Mouse (Mus musculus) erythroblast, adult 5-6 weeks (primary cell): ENCODE data around the gene Ssr1. TPM values are rescaled to one million over a fixed set of nuclear protein-coding genes. Genes with fewer than 3 reads are reported as not detected.

Experiments
- ATAC-seq: replicated peaks from 2 replicates; pipeline ENCODE4 v1.8.0; 2016; ENCODE audit warnings: moderate number of reproducible peaks, mild to moderate bottlenecking, moderate TSS enrichment, inconsistent platforms; ENCODE audit not compliant: poor library complexity, low FRiP score, severe bottlenecking
- total RNA-seq, 2 experiments: library from RNA; stranded (forward) in 1 of 2; stranded (reverse) in 1 of 2; fragments of 150-400 nt in 1 of 2; fragments of 200-764, 138-1000 nt in 1 of 2; gene quantifications; 2 replicates each; pipeline versions ENCODE4 v1.2.3 to v1.2.4; 2015 to 2017; ENCODE audit warnings: low replicate concordance in 2 of 2

Ssr1 gene
- total RNA-seq, 2 experiments from 2014 or later = 44.4 to 46.7 TPM

DNA sequence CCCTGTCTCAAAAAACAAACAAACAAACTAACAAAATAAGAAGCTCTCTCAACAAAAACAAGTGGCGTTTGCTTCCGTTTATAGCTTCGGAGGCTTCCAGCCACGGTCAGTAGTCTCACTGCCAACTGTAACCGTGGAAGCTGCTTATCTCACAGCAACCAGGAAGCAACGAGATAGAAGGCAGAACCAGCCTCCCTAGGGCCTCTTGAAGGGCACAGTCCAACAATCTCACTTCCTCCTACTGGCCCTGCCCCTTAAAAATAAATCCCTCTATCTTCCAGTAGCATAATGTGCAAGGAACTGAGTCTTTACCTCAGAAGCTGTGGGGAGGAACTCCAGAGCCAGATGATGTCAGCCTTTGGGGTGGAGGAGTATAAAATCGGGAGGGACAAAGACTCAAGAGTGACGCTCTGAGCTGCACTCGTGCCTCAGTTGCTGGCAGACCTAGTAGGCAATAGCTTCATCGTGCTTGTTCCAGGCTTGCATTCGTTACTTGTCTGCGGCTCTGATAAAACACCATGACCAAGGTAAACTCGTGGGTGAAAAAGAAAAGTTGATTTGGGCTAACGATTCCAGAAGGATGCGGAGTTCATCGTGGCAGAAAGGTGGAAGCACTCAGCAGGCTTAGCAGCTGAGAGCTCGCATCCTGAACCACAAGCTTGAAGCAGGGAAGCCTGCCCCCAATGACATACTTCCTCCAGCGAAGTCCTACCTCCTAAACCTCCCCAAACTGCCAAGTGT is 35.3 kb downstream of the Ssr1 start:
- peak; percentile 51; the same call in 1 of the 2 replicates for ATAC-seq

- no peak for ATAC-seq
These were observed 39.7 kb downstream of the Ssr1 start for GRCm38 (mm10) chr13:37954318-37954717.

GRCm38 (mm10) chr13:37952981-37953380 is 41.0 kb downstream of the Ssr1 start:
- ATAC-seq = no peak

DNA sequence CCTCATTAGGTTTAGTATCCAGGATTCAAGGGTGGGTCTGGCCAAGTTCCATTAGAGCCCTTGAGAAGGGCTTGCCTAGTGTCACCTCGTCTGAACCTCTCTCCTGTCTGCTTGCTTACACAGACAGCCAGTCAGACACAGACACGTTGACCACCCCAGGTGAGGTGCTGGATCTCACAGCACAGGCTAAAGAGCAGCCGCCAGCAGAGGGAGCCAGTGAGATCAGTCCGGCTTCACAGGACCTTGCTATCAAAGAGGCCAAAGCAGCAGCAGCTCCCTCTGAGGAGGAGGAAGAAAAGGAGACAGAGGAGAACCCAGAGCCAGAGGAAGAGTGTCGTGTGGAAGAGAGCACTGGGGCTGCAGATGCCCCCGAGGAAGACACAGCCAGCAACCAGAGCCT is 47.3 kb downstream of the Ssr1 start:
- ATAC-seq = peak; percentile 73

- ATAC-seq = no peak
These were observed 48.6 kb downstream of the Ssr1 start for GRCm38 (mm10) chr13:37945392-37945791.

DNA sequence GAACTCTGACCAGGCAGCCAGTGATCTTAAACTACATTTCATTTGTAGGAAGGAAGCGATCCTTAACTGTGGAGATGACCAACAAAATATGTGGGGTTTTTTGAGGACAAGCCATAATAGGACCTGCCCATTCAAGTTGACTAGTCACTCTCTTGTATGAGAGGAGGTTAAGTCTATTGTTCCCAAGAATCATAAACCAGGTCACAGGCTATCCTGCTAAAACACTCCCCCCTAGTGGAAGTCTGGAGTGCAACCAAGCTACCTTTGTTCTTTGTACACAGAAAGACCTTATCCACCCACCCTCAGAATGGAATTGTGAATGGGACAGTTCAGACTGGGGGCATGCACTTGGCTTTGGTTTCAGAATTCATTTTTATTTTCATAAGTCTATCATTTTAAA is 49.7 kb downstream of the Ssr1 start:
- ATAC-seq = no peak

DNA sequence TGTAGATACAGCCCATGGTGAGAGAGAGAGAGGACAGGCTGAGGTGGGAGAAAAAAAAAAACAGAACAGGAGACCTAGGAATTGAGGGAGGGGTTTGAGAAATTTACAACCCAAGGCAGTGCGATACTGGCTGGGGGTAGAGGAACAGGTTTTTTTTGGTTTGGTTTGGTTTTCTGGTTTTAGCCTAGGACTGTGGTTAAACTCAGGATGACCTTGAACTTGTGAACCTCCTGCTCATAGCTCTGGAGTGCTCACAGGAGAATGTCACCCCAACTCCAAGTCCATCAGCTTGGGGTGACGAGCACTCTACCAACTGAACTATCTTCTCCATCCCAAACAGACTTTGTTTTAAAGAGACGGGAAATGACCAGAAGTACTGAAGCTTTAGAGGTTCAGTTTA is 50.6 kb downstream of the Ssr1 start:
- no peak for ATAC-seq

DNA sequence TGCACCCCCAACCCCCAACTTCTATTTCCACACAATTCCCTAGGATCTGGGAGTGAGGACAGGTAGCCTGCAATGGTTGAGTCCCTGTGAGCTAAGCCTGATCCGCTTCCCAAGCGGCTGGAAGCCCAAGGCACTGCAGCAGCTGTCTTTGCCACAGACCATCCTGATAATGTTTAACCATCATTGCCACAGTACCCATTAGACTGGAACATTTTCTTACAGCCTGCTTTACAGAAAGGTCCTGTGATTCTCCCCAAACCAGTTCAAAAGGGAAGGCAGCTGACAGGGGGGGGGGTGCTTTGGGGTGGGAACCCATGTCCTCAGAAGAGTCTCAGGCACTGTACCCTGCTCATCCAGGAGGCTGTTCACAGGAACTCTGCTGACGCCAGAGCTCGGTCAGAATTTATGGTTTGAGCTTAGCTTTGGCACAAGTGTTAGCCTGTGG is 51.1 kb downstream of the Ssr1 start:
- ATAC-seq = no peak

DNA sequence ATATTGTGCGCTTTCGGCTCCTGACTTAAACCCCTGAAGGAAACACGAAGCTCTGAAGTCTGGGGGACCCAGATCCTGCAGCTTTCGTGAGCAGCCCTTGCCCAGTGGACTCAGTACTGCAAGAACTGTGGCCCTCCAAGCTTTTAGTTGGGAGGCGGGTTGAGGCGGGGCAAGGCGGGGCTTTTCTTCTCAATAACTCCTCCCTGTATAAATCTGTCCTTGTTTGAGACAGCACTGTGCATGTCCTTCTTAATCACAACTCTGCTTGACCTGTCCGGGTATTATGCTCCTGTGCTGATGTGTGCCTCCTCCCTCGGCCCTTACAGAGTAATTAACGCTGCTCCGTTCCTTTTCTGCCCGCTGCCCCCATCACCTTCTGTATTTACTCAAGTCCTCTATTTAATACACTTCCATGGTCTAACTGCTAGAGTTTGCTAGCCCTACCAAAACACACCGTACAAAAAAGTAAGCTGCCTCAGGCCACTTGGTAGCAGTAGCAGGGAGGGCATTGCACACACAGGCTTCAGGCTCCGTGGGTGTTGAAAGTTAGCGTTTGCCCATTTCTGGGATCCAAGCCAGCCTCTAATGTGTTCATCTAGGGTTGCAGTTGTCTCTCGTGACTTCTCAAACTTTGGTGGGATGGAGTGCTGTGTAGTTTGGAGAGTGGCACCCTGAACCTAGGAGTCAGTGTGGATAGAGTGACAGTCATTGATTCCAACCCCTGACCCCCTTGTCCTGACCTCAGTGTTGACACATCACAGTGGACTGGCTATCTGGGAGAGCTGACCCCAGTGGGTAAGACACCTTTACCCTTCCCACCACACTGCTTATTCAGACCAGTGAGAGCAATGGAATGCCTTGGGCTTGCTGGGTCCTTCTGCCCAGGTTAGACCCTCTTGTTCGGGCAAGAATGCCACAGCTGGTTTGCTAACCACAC is 51.8 kb downstream of the Ssr1 start:
- ATAC-seq = no peak

DNA sequence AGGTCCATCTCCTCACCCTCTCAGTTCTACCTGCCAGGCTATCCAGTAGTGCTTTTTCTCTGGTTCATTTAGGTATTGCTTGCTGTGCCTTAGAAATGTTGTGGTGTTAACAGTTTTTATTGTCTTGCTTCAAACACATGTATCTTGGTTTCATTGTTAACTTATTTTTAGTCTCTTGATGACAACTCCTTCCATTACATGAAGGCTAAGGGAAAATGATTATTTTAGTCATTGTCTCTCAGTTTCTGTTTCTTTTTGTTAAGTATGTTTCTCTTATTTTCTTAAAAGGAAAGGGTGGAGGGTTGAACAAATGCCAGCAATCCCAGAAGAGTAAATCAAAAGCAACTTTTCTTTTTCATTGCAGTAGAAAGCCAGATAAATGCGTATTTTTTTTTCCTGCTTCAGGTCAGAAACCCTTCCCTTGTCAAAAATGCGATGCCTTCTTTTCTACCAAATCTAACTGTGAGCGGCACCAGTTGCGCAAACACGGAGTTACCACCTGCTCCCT is 52.8 kb downstream of the Ssr1 start:
- no peak for ATAC-seq

GRCm38 (mm10) chr13:37940649-37941048 is 53.4 kb downstream of the Ssr1 start:
- no peak for ATAC-seq

DNA sequence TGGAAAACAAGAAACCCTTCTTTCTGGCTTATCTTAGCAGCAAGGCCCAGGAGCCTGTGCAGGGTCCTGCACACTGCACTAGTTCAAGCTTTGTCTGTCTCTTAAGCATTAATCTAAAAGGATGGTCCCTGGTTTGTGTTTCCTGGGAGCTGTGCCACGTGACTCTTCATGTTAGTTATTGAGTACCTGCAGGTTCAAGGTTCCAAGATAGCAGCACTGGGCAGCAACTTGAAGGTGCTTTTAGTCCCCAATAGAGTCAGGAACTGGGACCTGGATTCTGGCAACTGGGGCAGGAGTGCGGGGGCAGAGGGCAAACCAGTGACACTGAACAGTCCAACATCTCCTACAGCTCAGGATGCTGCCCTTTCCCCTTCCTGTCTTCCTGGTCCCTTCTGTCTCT is 53.9 kb downstream of the Ssr1 start:
- ATAC-seq = no peak

DNA sequence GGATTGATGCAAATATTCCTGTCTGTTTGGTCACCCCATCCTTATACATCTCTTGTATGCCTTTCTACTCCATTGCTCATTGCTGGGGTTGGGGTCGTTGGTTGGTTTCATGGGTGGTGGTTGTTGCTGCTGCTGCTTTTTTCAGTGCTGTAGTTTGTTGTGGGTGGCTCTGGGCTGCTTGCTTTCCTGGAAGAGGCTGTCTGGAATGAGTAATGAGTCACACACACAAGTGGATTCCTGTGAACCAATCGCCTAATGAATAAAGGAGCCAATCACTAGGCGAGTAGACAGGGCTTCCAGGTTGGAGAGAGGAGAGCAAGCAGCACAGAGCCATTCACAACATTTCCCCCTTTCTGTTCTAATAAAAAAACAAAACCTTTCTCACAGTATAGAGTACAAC is 57.7 kb downstream of the Ssr1 start:
- ATAC-seq = no peak

DNA sequence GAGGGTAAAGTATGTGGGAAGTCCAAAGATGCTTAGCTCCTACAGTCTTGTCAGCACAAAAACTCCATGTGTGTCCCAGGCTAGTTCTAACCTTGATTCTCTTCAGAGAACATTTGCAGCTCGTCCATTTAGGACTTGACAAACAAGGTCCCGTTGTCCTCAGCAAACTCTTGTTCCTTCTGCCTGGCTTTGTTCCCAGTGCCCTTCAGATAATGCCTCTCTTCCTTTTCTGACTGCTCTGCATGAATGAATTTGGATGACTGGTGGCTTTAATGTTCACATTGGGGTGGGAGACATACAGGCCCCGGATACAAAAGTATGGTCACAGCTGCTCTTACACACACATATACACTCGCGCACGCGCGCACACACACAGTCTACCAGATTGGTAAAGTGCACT is 59.1 kb downstream of the Ssr1 start:
- ATAC-seq = no peak

DNA sequence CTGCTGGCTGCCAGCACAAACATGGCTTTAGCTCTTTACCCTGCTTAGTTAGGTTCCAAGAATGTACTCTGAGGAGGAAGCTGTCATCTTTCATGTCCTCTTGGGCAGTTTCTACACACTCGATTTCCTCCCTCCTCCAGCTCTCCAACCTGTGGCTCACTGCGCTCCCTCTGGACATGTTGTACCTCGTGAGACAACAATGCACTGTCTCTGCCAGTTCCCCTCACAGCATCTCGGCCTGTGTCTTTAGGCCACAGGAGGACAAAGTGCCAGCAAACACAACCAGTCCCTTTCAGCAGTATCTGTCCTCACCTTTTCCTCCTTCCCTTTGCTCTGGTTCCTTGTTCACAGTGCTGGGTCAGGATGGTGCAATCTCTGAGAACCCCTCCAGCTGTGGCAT is 59.9 kb downstream of the Ssr1 start:
- ATAC-seq = no peak

GRCm38 (mm10) chr13:37931210-37931922 is 62.7 kb downstream of the Ssr1 start:
- ATAC-seq = no peak

GRCm38 (mm10) chr13:37930621-37931020 is 63.4 kb downstream of the Ssr1 start:
- ATAC-seq = no peak

- no peak for ATAC-seq
These were observed 63.9 kb downstream of the Ssr1 start for GRCm38 (mm10) chr13:37930091-37930490.

GRCm38 (mm10) chr13:37929532-37929931 is 64.5 kb downstream of the Ssr1 start:
- ATAC-seq = no peak

DNA sequence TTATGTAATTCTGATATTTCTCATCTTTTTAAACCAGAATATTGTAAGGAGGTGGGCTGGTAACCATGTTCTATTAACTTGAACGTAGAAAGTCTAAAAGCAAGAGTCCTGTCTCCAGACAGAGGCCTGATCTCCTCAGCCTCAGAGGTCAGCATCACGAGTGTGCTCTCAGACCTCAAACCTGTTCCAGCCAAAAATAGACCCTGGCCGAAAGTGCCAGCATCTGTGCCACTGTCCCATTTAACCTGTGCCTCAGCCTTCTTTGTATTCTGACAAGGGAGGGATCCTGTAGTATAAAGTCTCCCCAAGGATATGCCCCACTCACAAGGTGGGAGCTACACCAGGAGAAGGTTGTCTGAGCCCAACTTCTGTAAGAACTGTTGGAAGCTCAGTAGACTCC is 67.6 kb downstream of the Ssr1 start:
- no peak for ATAC-seq
